13 mouse cellular contexts compared by ENCODE assay signal in genomic region chr3:65055401-65055800, GRCm38 (mm10). TPM values are rescaled to one million over a fixed set of nuclear protein-coding genes. Genes with fewer than 3 reads are reported as not detected.
DNase-seq lines count a peak whose midpoint lies in the region; ATAC-seq and TF ChIP-seq lines count a peak whose summit lies in the region.
"Had no signal": no experiment of that assay in that cellular context is flagged by ENCODE, and none has a peak within 500 bp of the region (broad histone marks: within the 10 kb centered on the region; RNA-seq: fewer than 3 reads in every experiment).

No protein-coding gene starts in this region.

- 27% methylated on average over 3 of the region's 3 CpGs for WGBS in lung, embryonic 14.5 days
- 53% methylated on average over 3 of the region's 3 CpGs for WGBS in liver, embryonic 12.5 days (ENCODE audit: insufficient replicate concordance)

- H3K27ac ChIP-seq in lung, embryonic 14.5 days (ENCODE audit: low read depth) = no peak overlapping the region
- no peak overlapping the region for H3K27ac ChIP-seq in liver, embryonic 12.5 days
- H3K27ac ChIP-seq: liver, embryonic 14.5 days; midbrain, embryonic 12.5 days had no signal

- H3K4me3 ChIP-seq in lung, embryonic 14.5 days (ENCODE audit: low read depth, low read length) = no peak overlapping the region
- H3K4me3 ChIP-seq in liver, embryonic 12.5 days = no peak overlapping the region
- H3K4me3 ChIP-seq: midbrain, embryonic 12.5 days had no signal

- H3K4me2 ChIP-seq in lung, embryonic 14.5 days = no peak overlapping the region
- no peak overlapping the region for H3K4me2 ChIP-seq in liver, embryonic 12.5 days
- H3K4me2 ChIP-seq: heart, embryonic 11.5 days; midbrain, embryonic 12.5 days had no signal

- no peak for TF ChIP-seq CTCF in lung, embryonic 14.5 days (IDR thresholded peaks at IDR 0.05; ENCODE audit: low read depth)

- no peaks in the 10 kb centered on the region for H3K4me1 ChIP-seq in lung, embryonic 14.5 days (ENCODE audit: insufficient read depth)
- H3K4me1 ChIP-seq in liver, embryonic 12.5 days = no peaks in the 10 kb centered on the region

- H3K9me3 ChIP-seq in lung, embryonic 14.5 days (ENCODE audit: low read depth, low read length) = no peaks in the 10 kb centered on the region
- H3K9me3 ChIP-seq in liver, embryonic 12.5 days (replicated peaks) = no peaks in the 10 kb centered on the region
- H3K9me3 ChIP-seq: midbrain, embryonic 12.5 days had no signal

- DNase-seq in embryo, embryonic 11 days = peak; percentile 8
- no peak for DNase-seq in embryo, embryonic 10 days (ENCODE audit: low spot score)
- DNase-seq in lung, embryonic 14.5 days = peak; percentile 78
- no peak for DNase-seq in lung, postnatal 36 days
- DNase-seq in adrenal gland, postnatal 10 days = peak; percentile 46
- DNase-seq in mesoderm, embryonic 11.5 days (ENCODE audit: low read depth, low spot score) = peak; percentile 32
- DNase-seq in heart, adult 11 months = no peak
- DNase-seq: cerebellum, adult 18-20 months had no signal

- no peak for ATAC-seq in lung, embryonic 14.5 days (ENCODE audit: insufficient read depth)
- no peak for ATAC-seq in liver, embryonic 12.5 days
- ATAC-seq: inflammation-experienced regulatory T-cells, adult 6 months had no signal

- no peaks in the 10 kb centered on the region for H3K36me3 ChIP-seq in lung, embryonic 14.5 days (ENCODE audit: insufficient read depth)
- no peaks in the 10 kb centered on the region for H3K36me3 ChIP-seq in liver, embryonic 12.5 days
- H3K36me3 ChIP-seq: midbrain, embryonic 12.5 days had no signal

- H3K27me3 ChIP-seq in lung, embryonic 14.5 days (ENCODE audit: insufficient read depth, low read length) = no peaks in the 10 kb centered on the region
- no peaks in the 10 kb centered on the region for H3K27me3 ChIP-seq in liver, embryonic 12.5 days (replicated peaks)
- H3K27me3 ChIP-seq: midbrain, embryonic 12.5 days had no signal

- no peak overlapping the region for H3K9ac ChIP-seq in lung, embryonic 14.5 days
- H3K9ac ChIP-seq in liver, embryonic 12.5 days = no peak overlapping the region
- H3K9ac ChIP-seq: liver, embryonic 14.5 days; midbrain, embryonic 12.5 days had no signal

RNA-seq across cellular contexts. Expression of gene Kcnab1, which starts 53.8 kb away (rescaled TPM):
- polyA plus RNA-seq in lung, embryonic 14.5 days (2014; fragmentation: Nextera tagmentation; extraction: Ambion mirVana) = 2.6 and 3.1 TPM in 2 replicates
- total RNA-seq in adrenal gland, postnatal 10 days (2021) = 1 to 10 TPM; 2.5 to 2.8 TPM
- polyA plus RNA-seq in liver, embryonic 12.5 days (2016; fragmentation: Nextera tagmentation; extraction: Ambion mirVana) = 1.9 and 2.1 TPM in 2 replicates

Comparison
In these comparisons a context has a peak if more than half of its experiments do, and no peak if none do; other contexts are left out.
1. DNase-seq: peak in embryo, embryonic 11 days (single experiment), lung, embryonic 14.5 days (single experiment), adrenal gland, postnatal 10 days (single experiment) and mesoderm, embryonic 11.5 days (single experiment); none in embryo, embryonic 10 days (single experiment), lung, postnatal 36 days (single experiment) and heart, adult 11 months (single experiment).